Mouse (Mus musculus): Measurements from ENCODE around the gene Adtrp. TPM values are rescaled to one million over a fixed set of nuclear protein-coding genes. Genes with fewer than 3 reads are reported as not detected.

The Adtrp gene
- total and polyA plus RNA-seq, 3 experiments: 0.64 to 4.2 (median 2.3) TPM

DNA sequence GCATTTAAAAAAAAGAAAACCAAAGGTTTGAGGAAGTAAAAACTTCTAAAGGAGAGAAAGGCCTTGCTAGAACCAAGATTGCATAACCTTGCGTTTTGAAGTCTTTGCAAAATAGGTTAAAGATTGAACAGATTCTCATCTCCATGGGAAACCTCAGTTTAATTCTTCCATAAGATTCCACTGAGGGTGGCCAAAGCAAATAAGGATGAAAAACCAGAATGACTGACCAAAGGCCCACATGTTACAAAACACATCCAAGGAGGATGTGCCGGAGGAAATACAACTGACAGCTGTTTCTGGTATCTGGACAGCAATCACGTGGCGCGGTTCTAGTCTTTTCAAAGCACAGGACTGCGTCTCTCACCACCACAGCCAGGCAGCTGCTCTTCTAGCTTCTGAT lies 18.1 kb upstream of the Adtrp start:
- intact Hi-C loops (cut with DNase I): no loop called here
- TF ChIP-seq EP300 (IDR thresholded peaks at IDR 0.05; ENCODE audit: insufficient read depth, low read depth, low read length) (no peak), CTCF (IDR thresholded peaks at IDR 0.05) (no peak), POLR2A (IDR thresholded peaks at IDR 0.05; ENCODE audit: insufficient read depth, low read depth, low read length) (no peak)

DNA sequence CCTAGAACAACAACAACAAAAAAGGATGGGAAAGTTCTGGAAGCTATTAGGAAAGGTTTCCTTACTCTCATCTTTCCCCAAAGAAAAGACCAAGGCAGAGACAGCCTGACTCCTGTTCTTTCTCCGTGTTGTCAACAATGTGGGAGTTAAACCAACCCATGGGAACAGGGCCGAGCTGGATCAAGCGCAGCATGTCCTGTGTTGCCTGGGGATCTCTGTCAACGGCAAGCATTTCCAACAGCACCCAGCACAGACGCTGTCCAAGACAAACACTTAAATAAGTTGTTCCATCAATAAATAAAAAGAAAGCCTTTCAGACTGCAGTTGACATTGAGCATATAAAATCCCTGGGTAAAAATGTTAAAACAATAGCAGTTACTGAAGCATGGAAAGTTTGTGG lies 17.6 kb upstream of the Adtrp start:
- H3K4me1 ChIP-seq (ENCODE audit: control insufficient read depth, insufficient read depth, low read length): peaks cover 6% of the 10 kb centered on the region
- peaks cover 2% of the 10 kb centered on the region; the same call in 1 of the 2 replicates for H3K36me3 ChIP-seq (ENCODE audit: control insufficient read depth, insufficient read depth, low read length)
- intact Hi-C loops (cut with DNase I): no loop called here
- no peak overlapping the region for H3K9ac ChIP-seq (ENCODE audit: low read depth, low read length)
- peak overlapping the region; percentile 45 for H3K27ac ChIP-seq
- no peaks in the 10 kb centered on the region for H3K79me2 ChIP-seq (replicated peaks; ENCODE audit: control insufficient read depth, insufficient read depth, low read length)
- peak; percentile 60 to 77 for DNase-seq
- H3K27me3 ChIP-seq (ENCODE audit: control insufficient read depth, insufficient read depth, low read length): no peaks in the 10 kb centered on the region
- TF ChIP-seq CTCF (IDR thresholded peaks at IDR 0.05) (no peak), EP300 (IDR thresholded peaks at IDR 0.05; ENCODE audit: insufficient read depth, low read depth, low read length) (0 out of 2 replicates have a peak, but pooled peaks have one; percentile 38), POLR2A (IDR thresholded peaks at IDR 0.05; ENCODE audit: insufficient read depth, low read depth, low read length) (no peak)
- no peak overlapping the region for H3K4me3 ChIP-seq
- 43% methylated on average over 5 of the region's 5 CpGs for WGBS

More for the DNA sequence above, 18.1 kb upstream of the Adtrp start:
- DNase-seq: peak; percentile 39 to 68
- no peaks in the 10 kb centered on the region for H3K79me2 ChIP-seq (replicated peaks; ENCODE audit: control insufficient read depth, insufficient read depth, low read length)
- H3K27ac ChIP-seq: peak overlapping the region; percentile 45
- no peaks in the 10 kb centered on the region for H3K27me3 ChIP-seq (ENCODE audit: control insufficient read depth, insufficient read depth, low read length)
- no peak overlapping the region for H3K9ac ChIP-seq (ENCODE audit: low read depth, low read length)
- H3K4me1 ChIP-seq (ENCODE audit: control insufficient read depth, insufficient read depth, low read length): peaks cover 6% of the 10 kb centered on the region
- H3K4me3 ChIP-seq: no peak overlapping the region
- peaks cover 2% of the 10 kb centered on the region; the same call in 1 of the 2 replicates for H3K36me3 ChIP-seq (ENCODE audit: control insufficient read depth, insufficient read depth, low read length)
- 35% methylated on average over 6 of the region's 6 CpGs for WGBS

DNA sequence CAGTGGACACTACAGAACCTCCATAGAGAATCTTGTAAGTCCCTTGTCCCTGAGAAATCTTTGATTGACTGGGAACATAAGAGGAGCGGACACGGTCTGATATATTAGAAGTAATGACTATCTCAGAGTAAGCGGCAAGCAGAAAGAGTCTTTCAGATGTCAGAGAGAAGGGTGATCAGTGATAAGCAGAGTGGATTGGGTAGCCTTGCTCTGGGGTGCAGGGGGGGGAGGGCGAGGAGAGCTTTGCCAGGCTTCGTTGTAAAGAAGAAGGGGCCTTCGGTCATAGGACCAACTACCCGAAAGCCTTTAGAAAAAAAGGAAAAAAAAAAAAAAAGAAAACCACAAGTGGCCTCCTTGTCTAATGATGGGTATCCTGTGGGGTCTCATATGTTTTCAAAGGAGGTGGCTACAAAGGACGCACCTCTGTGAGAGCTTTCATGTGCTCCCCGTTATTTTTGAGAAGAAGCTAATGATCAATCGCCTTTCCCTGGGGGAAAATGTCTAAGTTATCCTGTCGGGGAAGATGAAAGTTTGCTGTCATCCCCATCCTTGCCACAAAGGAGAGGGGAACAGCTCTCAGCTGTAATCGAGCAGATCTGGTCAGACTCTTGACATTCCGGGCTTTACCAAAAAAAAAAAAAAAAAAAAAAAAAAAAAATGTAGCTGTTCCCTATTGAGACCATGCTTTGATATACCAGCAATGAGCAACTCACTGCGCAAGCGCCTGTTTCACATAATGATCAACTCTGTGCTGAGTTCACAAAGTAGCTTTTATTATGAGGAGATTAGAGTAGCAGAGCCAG lies 13.3 kb upstream of the Adtrp start:
- H3K27ac ChIP-seq: no peak overlapping the region
- 91% methylated on average over 15 of the region's 15 CpGs for WGBS
- H3K27me3 ChIP-seq (ENCODE audit: control insufficient read depth, insufficient read depth, low read length): no peaks in the 10 kb centered on the region
- intact Hi-C loops (cut with DNase I): no loop called here
- H3K36me3 ChIP-seq (ENCODE audit: control insufficient read depth, insufficient read depth, low read length): peaks cover 5% of the 10 kb centered on the region; the same call in 1 of the 2 replicates
- H3K9ac ChIP-seq (ENCODE audit: low read depth, low read length): no peak overlapping the region
- peaks cover 5% of the 10 kb centered on the region for H3K4me1 ChIP-seq (ENCODE audit: control insufficient read depth, insufficient read depth, low read length)
- no peak for DNase-seq
- TF ChIP-seq CTCF (IDR thresholded peaks at IDR 0.05) (no peak), POLR2A (IDR thresholded peaks at IDR 0.05; ENCODE audit: insufficient read depth, low read depth, low read length) (no peak), EP300 (IDR thresholded peaks at IDR 0.05; ENCODE audit: insufficient read depth, low read depth, low read length) (no peak)
- H3K4me3 ChIP-seq: no peak overlapping the region
- H3K79me2 ChIP-seq (replicated peaks; ENCODE audit: control insufficient read depth, insufficient read depth, low read length): no peaks in the 10 kb centered on the region

DNA sequence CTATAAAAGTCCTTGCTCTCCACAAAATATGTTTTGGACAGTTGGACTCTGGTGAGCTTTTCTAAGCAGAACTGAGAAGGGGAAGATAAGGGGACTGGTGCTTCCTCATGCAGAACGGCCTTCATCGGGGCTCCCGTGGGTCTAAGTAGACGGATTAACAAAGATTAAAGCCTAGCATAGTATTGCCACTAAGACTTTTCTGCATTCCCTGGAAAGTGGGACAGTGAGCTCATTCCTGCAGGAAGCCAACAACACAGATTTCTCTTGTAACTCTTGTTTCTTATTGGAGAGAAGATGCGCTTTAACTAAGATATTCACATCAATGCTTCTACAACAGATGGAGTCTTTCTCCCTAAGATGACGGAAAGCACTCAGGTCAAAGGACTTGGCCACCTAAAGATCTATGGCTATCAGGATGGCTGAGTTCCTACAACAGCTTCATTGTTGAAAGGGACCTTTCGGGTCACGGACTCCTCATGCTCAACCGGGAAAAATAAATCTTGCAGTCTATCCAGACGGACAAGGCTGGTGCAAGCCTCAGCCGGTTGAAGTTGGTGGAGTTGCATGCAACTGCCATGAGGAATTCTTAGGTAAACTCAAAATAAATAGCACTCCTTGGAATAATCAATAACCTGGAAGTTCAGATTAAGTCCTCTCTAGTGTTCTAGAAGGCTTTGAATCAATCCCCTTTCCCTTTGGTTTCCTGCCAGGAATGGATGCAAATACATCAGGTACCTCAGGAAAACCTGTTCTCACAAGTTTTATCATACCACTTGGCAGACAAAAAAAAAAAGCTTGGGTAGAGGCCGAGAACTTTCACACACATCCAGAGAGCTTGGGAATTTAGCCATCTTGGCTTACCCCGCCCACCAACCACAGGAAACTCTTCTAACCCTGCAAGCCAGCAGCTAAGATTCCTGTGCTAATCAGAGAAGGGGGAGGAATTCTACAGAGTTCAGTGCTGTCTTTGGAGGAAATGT lies 8.0 kb upstream of the Adtrp start:
- peak in 1 of 2 experiments; percentile 41 for DNase-seq
- Histone ChIP-seq H3K4me3 (no peak overlapping the region), H3K36me3 (ENCODE audit: control insufficient read depth, insufficient read depth, low read length) (peaks cover 3% of the 10 kb centered on the region; the same call in 1 of the 2 replicates), H3K27me3 (ENCODE audit: control insufficient read depth, insufficient read depth, low read length) (no peaks in the 10 kb centered on the region), H3K4me1 (ENCODE audit: control insufficient read depth, insufficient read depth, low read length) (peaks cover 2% of the 10 kb centered on the region), H3K79me2 (replicated peaks; ENCODE audit: control insufficient read depth, insufficient read depth, low read length) (no peaks in the 10 kb centered on the region), H3K9ac (ENCODE audit: low read depth, low read length) (no peak overlapping the region), H3K27ac (peak overlapping the region; percentile 17)
- TF ChIP-seq CTCF (IDR thresholded peaks at IDR 0.05) (no peak), POLR2A (IDR thresholded peaks at IDR 0.05; ENCODE audit: insufficient read depth, low read depth, low read length) (no peak), EP300 (IDR thresholded peaks at IDR 0.05; ENCODE audit: insufficient read depth, low read depth, low read length) (no peak)
- 62% methylated on average over 13 of the region's 13 CpGs for WGBS
- intact Hi-C loops (cut with DNase I): no loop called here

DNA sequence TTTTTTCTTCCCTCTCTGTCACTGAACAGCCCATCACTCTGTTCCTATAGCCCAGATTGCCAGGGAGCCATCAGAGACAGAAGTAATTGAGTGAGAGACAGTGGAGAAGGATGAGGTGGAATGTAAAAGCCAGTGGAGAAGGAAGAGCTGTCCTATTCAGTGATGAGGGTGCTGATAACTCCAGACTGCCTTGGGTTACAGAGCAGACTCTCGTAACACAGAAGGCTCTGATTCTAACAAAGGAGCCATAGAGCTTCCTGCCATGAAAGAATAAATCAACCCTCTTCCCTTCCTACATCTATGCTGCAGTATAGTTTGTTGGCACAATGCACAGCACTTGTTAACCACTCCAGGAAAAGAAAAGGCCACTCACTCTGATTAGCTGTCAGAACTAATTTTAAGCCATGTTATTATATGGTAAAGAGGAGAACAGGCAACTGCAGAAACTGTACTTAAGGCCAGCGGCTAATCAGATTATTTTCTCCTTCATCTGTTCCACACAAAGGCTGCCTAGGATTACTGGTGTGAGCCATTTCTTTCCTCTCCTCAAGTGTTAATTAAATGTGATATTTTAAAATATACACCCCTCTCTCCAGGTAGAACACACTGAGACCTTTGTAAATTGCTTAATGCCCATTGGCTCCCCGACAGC lies 3.4 kb upstream of the Adtrp start:
- Histone ChIP-seq H3K27me3 (ENCODE audit: control insufficient read depth, insufficient read depth, low read length) (no peaks in the 10 kb centered on the region), H3K36me3 (ENCODE audit: control insufficient read depth, insufficient read depth, low read length) (no peaks in the 10 kb centered on the region), H3K79me2 (replicated peaks; ENCODE audit: control insufficient read depth, insufficient read depth, low read length) (no peaks in the 10 kb centered on the region), H3K9ac (ENCODE audit: low read depth, low read length) (no peak overlapping the region), H3K27ac (no peak overlapping the region), H3K4me1 (ENCODE audit: control insufficient read depth, insufficient read depth, low read length) (peaks cover 2% of the 10 kb centered on the region), H3K4me3 (no peak overlapping the region)
- intact Hi-C loops (cut with DNase I): no loop called here
- TF ChIP-seq CTCF (IDR thresholded peaks at IDR 0.05): no peak
- no peak for TF ChIP-seq EP300 (IDR thresholded peaks at IDR 0.05; ENCODE audit: insufficient read depth, low read depth, low read length)
- no peak for TF ChIP-seq POLR2A (IDR thresholded peaks at IDR 0.05; ENCODE audit: insufficient read depth, low read depth, low read length)
- WGBS: 88% methylated on average over 3 of the region's 3 CpGs
- DNase-seq: no peak
